Mouse (Mus musculus) E14TG2a.4 (cell line): ENCODE measurements at regions not wholly inside any gene's neighbourhood (a gene's known extent, or its start where the extent isn't known, plus 50 kb on each side); places are given as distances from the start of the nearest gene placed in this dataset.

ENCODE experiments used
- H3K27me3 ChIP-seq: 2 replicates; pipeline ENCODE4 v1.6.1; 2014; ENCODE audit warnings: low read length, control low read depth; ENCODE audit not compliant: insufficient read depth
- H3K36me3 ChIP-seq: 2 replicates; pipeline ENCODE4 v1.6.1; 2014; ENCODE audit warnings: low read length, control low read depth; ENCODE audit not compliant: insufficient read depth
- H3K4me1 ChIP-seq: replicated peaks from 2 replicates; pipeline ENCODE4 v1.6.1; 2014; ENCODE audit warnings: low read depth, low read length, control low read depth
- H3K4me3 ChIP-seq: replicated peaks from 2 replicates; pipeline ENCODE4 v1.5.1; 2014; ENCODE audit warnings: mild to moderate bottlenecking, low read length
- H3K9me3 ChIP-seq: 2 replicates; pipeline ENCODE4 v1.6.1; 2014; ENCODE audit warnings: low read length, control low read depth
- CTCF ChIP-seq: conservative IDR thresholded peaks from 2 replicates; pipeline ENCODE4 v1.5.1; 2014; ENCODE audit warnings: low read length
- NANOG ChIP-seq: IDR thresholded peaks from 2 replicates; pipeline ENCODE4 v1.6.1; 2014; ENCODE audit warnings: borderline replicate concordance, low read length, mixed read lengths
- POU5F1 ChIP-seq: IDR thresholded peaks from 2 replicates; pipeline ENCODE4 v1.6.1; 2014; ENCODE audit warnings: low read length, borderline replicate concordance

DNA sequence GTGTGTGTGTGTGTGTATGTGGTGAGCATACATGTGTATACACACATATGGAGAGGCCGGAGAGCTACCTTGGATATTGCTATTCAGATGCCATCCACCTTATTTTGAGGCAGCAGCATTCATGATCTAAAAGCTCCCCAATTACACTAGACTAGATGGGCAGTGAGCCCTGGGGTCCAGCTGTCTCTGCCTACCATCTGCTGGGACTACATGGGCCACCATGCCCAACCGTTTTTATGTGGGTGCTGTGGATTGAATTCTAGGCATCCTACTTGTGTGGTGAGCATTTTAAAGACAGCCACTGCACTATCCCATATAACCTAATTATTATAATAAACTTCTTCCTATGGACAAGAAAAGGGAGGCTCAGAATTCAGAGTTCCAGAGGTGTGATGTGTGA lies 172.6 kb downstream of the Gas1 start:
- TF ChIP-seq NANOG: no peak
- TF ChIP-seq CTCF: no peak
- TF ChIP-seq POU5F1: no peak
- Histone ChIP-seq H3K4me1 (no peaks in the 10 kb centered on the region), H3K27me3 (peaks cover 3% of the 10 kb centered on the region; the same call in 1 of the 2 replicates), H3K4me3 (no peak overlapping the region), H3K36me3 (no peaks in the 10 kb centered on the region), H3K9me3 (no peaks in the 10 kb centered on the region)

DNA sequence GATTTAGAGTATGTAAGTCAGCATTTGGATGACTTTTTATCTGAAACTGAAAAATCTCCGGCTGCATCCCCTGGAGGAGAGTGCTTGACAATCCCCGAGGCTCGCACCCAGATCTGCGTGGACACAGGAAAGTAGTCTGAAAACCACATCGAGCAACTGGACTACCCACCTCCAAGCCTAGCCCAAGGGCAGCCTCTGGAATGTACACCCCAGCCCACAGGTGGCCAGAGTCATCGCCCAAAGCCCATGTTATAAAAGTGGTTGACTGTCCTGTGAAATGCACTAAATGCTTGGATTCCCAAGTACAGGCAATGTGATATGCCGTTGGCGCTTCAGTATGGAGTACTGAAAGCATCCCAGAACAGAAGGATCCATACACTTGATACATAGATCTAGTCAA lies 175.1 kb downstream of the Gas1 start:
- Histone ChIP-seq H3K9me3 (no peaks in the 10 kb centered on the region), H3K36me3 (no peaks in the 10 kb centered on the region), H3K4me3 (no peak overlapping the region), H3K27me3 (peaks cover 3% of the 10 kb centered on the region; the same call in 1 of the 2 replicates), H3K4me1 (no peaks in the 10 kb centered on the region)
- TF ChIP-seq CTCF (no peak), POU5F1 (no peak), NANOG (no peak)

- TF ChIP-seq NANOG (no peak), CTCF (no peak), POU5F1 (no peak)
- H3K4me3 ChIP-seq: no peak overlapping the region
- peaks cover 3% of the 10 kb centered on the region; the same call in 1 of the 2 replicates for H3K27me3 ChIP-seq
- no peaks in the 10 kb centered on the region for H3K9me3 ChIP-seq
- no peaks in the 10 kb centered on the region for H3K36me3 ChIP-seq
- H3K4me1 ChIP-seq: no peaks in the 10 kb centered on the region
These were observed 175.5 kb downstream of the Gas1 start for GRCm38 (mm10) chr13:60001637-60002036.

GRCm38 (mm10) chr13:60000618-60001347 lies 176.4 kb downstream of the Gas1 start:
- Histone ChIP-seq H3K4me1 (no peaks in the 10 kb centered on the region), H3K4me3 (no peak overlapping the region), H3K36me3 (no peaks in the 10 kb centered on the region), H3K27me3 (peaks cover 3% of the 10 kb centered on the region; the same call in 1 of the 2 replicates), H3K9me3 (no peaks in the 10 kb centered on the region)
- TF ChIP-seq POU5F1 (no peak), NANOG (no peak)

- Histone ChIP-seq H3K36me3 (no peaks in the 10 kb centered on the region), H3K9me3 (no peaks in the 10 kb centered on the region), H3K27me3 (peaks cover 12% of the 10 kb centered on the region), H3K4me3 (no peak overlapping the region), H3K4me1 (no peaks in the 10 kb centered on the region)
- TF ChIP-seq NANOG (no peak), CTCF (no peak), POU5F1 (no peak)
These were observed 174.5 kb upstream of the Tut7 start for GRCm38 (mm10) chr13:59997431-59997830.

- H3K27me3 ChIP-seq: peaks cover 12% of the 10 kb centered on the region
- no peak overlapping the region for H3K4me3 ChIP-seq
- TF ChIP-seq NANOG (no peak), POU5F1 (no peak), CTCF (no peak)
- H3K4me1 ChIP-seq: no peaks in the 10 kb centered on the region
- H3K9me3 ChIP-seq: no peaks in the 10 kb centered on the region
- H3K36me3 ChIP-seq: no peaks in the 10 kb centered on the region
These were observed 173.3 kb upstream of the Tut7 start for GRCm38 (mm10) chr13:59996146-59996814.

DNA sequence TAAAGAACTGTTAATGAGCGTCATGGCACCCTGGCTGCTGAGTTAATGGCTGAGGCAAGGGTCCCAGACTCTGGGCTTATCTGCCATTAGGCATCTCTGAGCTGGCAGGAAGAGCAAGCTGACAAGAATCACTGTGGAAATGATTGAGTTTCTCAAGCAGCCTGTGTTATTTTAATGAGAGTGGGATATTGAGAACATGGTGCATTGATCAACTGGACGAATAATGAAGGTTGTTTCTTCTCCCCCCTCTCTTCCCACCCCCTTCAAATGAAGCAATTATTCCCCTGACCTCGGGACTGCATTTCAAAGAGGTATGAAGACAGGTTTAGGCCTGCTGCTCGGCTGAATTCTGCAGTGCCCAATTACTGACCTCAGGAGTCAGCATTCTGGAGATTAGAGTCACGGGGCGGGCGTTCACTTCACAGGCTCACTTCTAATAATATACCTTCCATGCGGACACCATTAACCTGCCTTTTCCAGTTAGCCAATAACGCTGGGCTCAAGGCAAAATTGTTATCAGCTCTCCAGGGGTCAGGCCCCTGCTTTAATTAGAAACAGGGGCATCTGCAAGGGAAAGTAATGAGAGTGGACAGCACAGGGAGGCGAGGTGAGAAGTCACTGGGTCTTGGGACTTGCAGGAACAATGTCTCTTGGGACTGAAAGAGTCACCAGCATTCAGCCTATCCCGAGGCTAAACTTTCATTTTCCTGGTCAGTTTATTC lies 170.0 kb upstream of the Tut7 start:
- H3K9me3 ChIP-seq: no peaks in the 10 kb centered on the region
- TF ChIP-seq NANOG (no peak), CTCF (no peak), POU5F1 (no peak)
- no peaks in the 10 kb centered on the region for H3K4me1 ChIP-seq
- H3K36me3 ChIP-seq: no peaks in the 10 kb centered on the region
- H3K4me3 ChIP-seq: no peak overlapping the region
- peaks cover 12% of the 10 kb centered on the region; the same call in 1 of the 2 replicates for H3K27me3 ChIP-seq

DNA sequence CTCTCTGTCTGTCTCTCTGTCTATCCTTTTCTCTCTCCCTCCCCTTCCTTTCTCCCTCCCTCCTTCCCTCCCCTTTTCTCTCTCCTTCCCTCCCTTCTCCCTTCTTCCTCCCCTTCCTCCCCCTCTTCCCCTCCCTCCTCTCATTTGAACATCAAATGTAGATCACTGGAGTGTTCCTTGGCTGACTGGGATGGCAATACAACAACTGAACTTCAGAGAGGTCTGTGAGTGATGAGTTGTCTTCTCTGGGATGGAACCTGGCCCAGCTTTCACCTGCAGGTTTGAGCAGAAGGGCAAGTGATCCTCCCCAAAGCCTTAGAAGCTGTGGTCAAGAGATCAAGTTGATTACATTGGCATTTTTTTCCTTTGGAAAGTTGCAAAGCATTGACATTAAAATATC lies 169.4 kb upstream of the Tut7 start:
- peaks cover 12% of the 10 kb centered on the region; the same call in 1 of the 2 replicates for H3K27me3 ChIP-seq

More for the DNA sequence above, 169.4 kb upstream of the Tut7 start:
- Histone ChIP-seq H3K36me3 (no peaks in the 10 kb centered on the region), H3K4me3 (no peak overlapping the region), H3K4me1 (no peaks in the 10 kb centered on the region), H3K9me3 (no peaks in the 10 kb centered on the region)
- TF ChIP-seq NANOG (no peak), CTCF (no peak), POU5F1 (no peak)
